Comparison of ENCODE assay signal across 19 mouse cellular contexts in the genomic region with DNA sequence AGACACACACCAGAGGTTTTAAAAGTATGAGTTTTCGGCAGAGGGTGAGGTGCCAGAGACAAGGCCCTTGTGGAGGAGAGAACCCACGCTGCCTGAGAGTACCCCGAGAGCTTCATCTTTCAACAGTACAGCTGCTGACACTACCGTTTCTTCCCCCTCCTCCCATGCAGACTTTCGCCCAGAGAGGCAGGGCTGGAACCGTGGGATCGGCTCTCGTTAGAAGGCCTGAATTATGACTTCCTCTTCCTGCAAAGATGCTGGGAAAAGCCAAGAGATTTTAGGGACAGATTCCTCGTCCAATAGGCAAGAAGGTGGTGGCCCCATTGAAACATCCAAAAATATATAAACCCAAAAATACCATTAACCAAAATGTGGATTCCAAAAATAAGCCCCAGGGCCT.
DNase-seq lines count a peak whose midpoint lies in the region; ATAC-seq lines count a peak whose summit lies in the region.
"Had no signal": no experiment of that assay in that cellular context is flagged by ENCODE, and none has a peak within 500 bp of the region (broad histone marks: within the 10 kb centered on the region; RNA-seq: fewer than 3 reads in every experiment).

No protein-coding gene starts in this region.

- peak; percentile 44; the same call in 1 of the 2 replicates for ATAC-seq in frontal cortex, adult (ENCODE audit: low TSS enrichment)
- ATAC-seq in kidney, embryonic 16.5 days (ENCODE audit: low FRiP score, low TSS enrichment): peak; percentile 54; the same call in 1 of the 2 replicates
- no peak for ATAC-seq in hindbrain, embryonic 12.5 days (ENCODE audit: low FRiP score)
- ATAC-seq: forebrain, embryonic 13.5 days had no signal

- H3K4me1 ChIP-seq in brown adipose tissue, adult 24 weeks (ENCODE audit: control insufficient read depth, insufficient read depth, insufficient read length, low read length): no peaks in the 10 kb centered on the region
- H3K4me1 ChIP-seq in kidney, embryonic 16.5 days (ENCODE audit: insufficient read depth, low read length): peaks cover 12% of the 10 kb centered on the region
- H3K4me1 ChIP-seq in midbrain, embryonic 10.5 days: peaks cover 18% of the 10 kb centered on the region
- H3K4me1 ChIP-seq in hindbrain, embryonic 12.5 days: 0 out of 2 replicates have a peak, but pooled peaks cover 4% of the 10 kb centered on the region
- H3K4me1 ChIP-seq: embryonic facial prominence, embryonic 12.5 days; forebrain, embryonic 13.5 days; midbrain, embryonic 12.5 days had no signal

- H3K4me3 ChIP-seq in brown adipose tissue, adult 24 weeks (ENCODE audit: insufficient read depth, low read depth, low read length): no peak overlapping the region
- H3K4me3 ChIP-seq in kidney, embryonic 16.5 days (ENCODE audit: low read length): no peak overlapping the region
- H3K4me3 ChIP-seq in midbrain, embryonic 10.5 days: no peak overlapping the region
- H3K4me3 ChIP-seq in hindbrain, embryonic 12.5 days: no peak overlapping the region
- H3K4me3 ChIP-seq: embryonic facial prominence, embryonic 12.5 days; erythroblast, embryonic 14.5 days; forebrain, embryonic 13.5 days; heart, embryonic 12.5 days; hindbrain, embryonic 15.5 days; layer of hippocampus, adult 2 months; midbrain, embryonic 12.5 days had no signal

- no peak for DNase-seq in frontal cortex, postnatal 14 days (ENCODE audit: low spot score in 2 of 2)
- peak; percentile 47 for DNase-seq in kidney, adult 11 months
- no peak for DNase-seq in midbrain, embryonic 10.5 days (ENCODE audit: low spot score)
- no peak for DNase-seq in urinary bladder, postnatal 36 days (ENCODE audit: low spot score in 2 of 2)
- DNase-seq: cerebellum, adult 9-10 months; liver; right cerebral cortex, adult 18-20 months had no signal

- H3K9me3 ChIP-seq in kidney, embryonic 16.5 days (ENCODE audit: low read length): peaks cover 5% of the 10 kb centered on the region; the same call in 1 of the 2 replicates
- H3K9me3 ChIP-seq in midbrain, embryonic 10.5 days (replicated peaks): 0 out of 2 replicates have a peak, but pooled peaks cover 3% of the 10 kb centered on the region
- H3K9me3 ChIP-seq in hindbrain, embryonic 12.5 days (replicated peaks): no peaks in the 10 kb centered on the region
- H3K9me3 ChIP-seq: embryonic facial prominence, embryonic 12.5 days; forebrain, embryonic 13.5 days; hindbrain, embryonic 15.5 days; midbrain, embryonic 12.5 days had no signal

- WGBS in kidney, embryonic 16.5 days: 32% methylated on average over 9 of the region's 9 CpGs
- 91% methylated on average over 9 of the region's 9 CpGs for WGBS in midbrain, embryonic 10.5 days
- 83% methylated on average over 9 of the region's 9 CpGs for WGBS in hindbrain, embryonic 12.5 days

- no peak overlapping the region for H3K4me2 ChIP-seq in kidney, embryonic 16.5 days (replicated peaks; ENCODE audit: low read depth, low read length)
- no peak overlapping the region for H3K4me2 ChIP-seq in hindbrain, embryonic 12.5 days (replicated peaks)
- H3K4me2 ChIP-seq: embryonic facial prominence, embryonic 12.5 days; forebrain, embryonic 13.5 days; heart, embryonic 12.5 days; hindbrain, embryonic 15.5 days; midbrain, embryonic 12.5 days had no signal

- H3K36me3 ChIP-seq in kidney, embryonic 16.5 days (ENCODE audit: insufficient read depth, low read length): no peaks in the 10 kb centered on the region; the same call in 1 of the 2 replicates
- no peaks in the 10 kb centered on the region for H3K36me3 ChIP-seq in midbrain, embryonic 10.5 days
- H3K36me3 ChIP-seq in hindbrain, embryonic 12.5 days: no peaks in the 10 kb centered on the region
- H3K36me3 ChIP-seq: embryonic facial prominence, embryonic 12.5 days; heart, embryonic 12.5 days; hindbrain, embryonic 15.5 days; midbrain, embryonic 12.5 days had no signal

- 0 out of 2 replicates have a peak overlapping the region, but pooled peaks have one; percentile 14 for H3K27ac ChIP-seq in brown adipose tissue, adult 24 weeks (replicated peaks; ENCODE audit: low read depth, low read length)
- H3K27ac ChIP-seq in kidney, embryonic 16.5 days (ENCODE audit: low read length): peak overlapping the region; percentile 82
- H3K27ac ChIP-seq in midbrain, embryonic 10.5 days (replicated peaks): no peak overlapping the region
- no peak overlapping the region for H3K27ac ChIP-seq in hindbrain, embryonic 12.5 days
- H3K27ac ChIP-seq: embryonic facial prominence, embryonic 12.5 days; forebrain, embryonic 13.5 days; hindbrain, embryonic 15.5 days; layer of hippocampus, adult 2 months; midbrain, embryonic 12.5 days had no signal

- H3K9ac ChIP-seq in kidney, embryonic 16.5 days (replicated peaks; ENCODE audit: low read length): no peak overlapping the region
- no peak overlapping the region for H3K9ac ChIP-seq in hindbrain, embryonic 12.5 days
- H3K9ac ChIP-seq: embryonic facial prominence, embryonic 12.5 days; forebrain, embryonic 13.5 days; heart, embryonic 12.5 days; hindbrain, embryonic 15.5 days; midbrain, embryonic 12.5 days had no signal

- no peaks in the 10 kb centered on the region for H3K27me3 ChIP-seq in kidney, embryonic 16.5 days (ENCODE audit: insufficient read depth, low read length)
- H3K27me3 ChIP-seq in midbrain, embryonic 10.5 days (ENCODE audit: low read depth, poor library complexity, severe bottlenecking): no peaks in the 10 kb centered on the region
- H3K27me3 ChIP-seq in hindbrain, embryonic 12.5 days: no peaks in the 10 kb centered on the region
- H3K27me3 ChIP-seq: CH12.LX; embryonic facial prominence, embryonic 12.5 days; forebrain, embryonic 13.5 days; heart, embryonic 12.5 days; hindbrain, embryonic 15.5 days; midbrain, embryonic 12.5 days had no signal

Comparison
In these comparisons a context has a peak if more than half of its experiments do, and no peak if none do; other contexts are left out.
1. H3K27ac ChIP-seq: peak in brown adipose tissue, adult 24 weeks (single experiment) and kidney, embryonic 16.5 days (single experiment); none in midbrain, embryonic 10.5 days (single experiment) and hindbrain, embryonic 12.5 days (single experiment).